Mouse (Mus musculus) thymus, adult 18-20 months (tissue): Measurements from ENCODE around the gene Cyp2w1.
"Not testable (repeated sequence)": the region's sequence is repeated elsewhere in the genome, so short reads cannot be mapped to it uniquely, and the experiment has no call there.

Experiments
- DNase-seq, 2 experiments: peaks; one replicate each; pipeline ENCODE4 v3.0.0; 2022; ENCODE audit warnings: mixed read lengths in 2 of 2

The Cyp2w1 gene

DNA sequence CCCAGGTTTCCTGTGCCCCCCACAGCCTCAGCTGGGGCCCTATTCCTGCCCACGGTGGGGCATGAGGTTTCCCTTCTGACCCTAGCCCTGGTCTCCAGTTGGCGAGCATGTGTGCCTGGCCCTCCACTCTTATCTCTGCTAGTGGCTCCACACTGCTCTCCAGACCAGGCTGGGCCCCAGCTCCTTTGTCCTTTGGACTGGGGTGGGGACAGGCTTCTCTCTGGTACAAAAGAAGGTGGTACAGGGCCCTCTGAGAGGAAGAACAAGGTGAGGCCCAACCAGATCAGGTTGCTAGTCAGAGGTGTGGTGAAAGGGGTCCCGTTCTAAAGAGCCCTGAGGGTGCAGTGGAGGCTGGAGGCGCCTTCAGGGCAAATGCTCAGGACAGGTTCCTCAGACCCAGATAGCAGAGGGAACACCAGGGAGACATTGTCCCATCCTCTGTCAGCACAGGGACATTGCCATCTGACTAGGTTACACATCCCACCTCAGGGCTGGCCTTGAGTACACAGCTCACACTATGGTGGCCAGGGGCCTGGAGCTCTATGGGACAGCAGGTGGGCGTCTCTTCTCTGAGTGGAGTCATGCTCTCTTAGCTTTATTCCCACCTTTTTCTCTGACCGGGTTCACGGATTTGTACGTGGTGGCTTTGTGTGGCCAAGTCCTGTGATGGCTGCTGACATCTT is 19.7 kb upstream of the Cyp2w1 start:
- DNase-seq = no peak

DNA sequence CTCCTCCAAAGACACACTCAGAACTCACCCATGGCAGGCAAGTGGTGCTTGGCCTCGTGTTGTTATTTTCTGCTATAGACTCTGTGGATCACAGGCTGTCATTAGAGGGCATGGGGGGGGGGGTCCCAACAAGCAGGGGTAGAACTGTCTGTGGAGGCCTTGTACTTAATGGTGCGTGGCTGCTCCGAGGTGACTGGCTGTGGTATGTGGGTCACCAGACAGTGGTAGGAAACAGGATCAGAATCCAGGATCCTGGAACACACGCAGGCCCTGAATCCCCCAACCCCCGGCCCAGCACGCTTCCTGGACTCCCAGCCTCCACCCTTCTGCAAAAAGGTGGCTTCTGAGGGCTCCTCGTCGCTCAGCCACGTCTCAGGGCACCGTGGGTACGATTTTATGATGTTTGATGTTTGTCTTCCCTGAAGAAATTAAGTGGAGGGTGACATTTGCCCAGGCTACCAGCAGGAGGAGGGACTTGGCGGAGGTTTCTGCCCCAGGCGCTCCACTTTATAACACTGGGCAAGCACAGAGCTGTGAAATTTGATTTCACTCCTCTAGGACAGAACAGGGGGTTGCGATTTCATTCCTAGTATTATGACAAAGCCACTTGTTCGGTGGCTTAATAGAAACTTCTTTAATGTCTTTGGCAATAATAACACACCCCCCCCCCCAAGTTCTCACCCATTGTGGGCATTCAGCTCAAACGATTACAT is 19.0 kb upstream of the Cyp2w1 start:
- DNase-seq = no peak

DNA sequence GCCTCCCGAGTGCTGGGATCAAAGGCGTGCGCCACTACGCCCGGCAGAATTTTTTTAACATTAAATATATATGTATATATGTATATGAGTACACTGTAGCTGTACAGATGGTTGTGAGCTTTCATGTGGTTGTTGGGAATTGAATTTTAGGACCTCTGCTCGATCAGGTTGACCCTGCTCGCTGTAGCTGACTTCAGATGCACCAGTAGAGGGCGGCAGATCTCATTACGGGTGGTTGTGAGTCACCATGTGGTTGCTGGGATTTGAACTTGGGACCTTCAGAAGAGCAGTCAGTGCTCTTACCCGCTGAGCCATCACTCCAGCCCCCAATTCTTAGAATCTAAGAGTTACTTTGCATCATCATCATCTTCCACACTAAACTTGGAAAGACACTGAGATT is 18.0 kb upstream of the Cyp2w1 start:
- not testable (repeated sequence) for DNase-seq

DNA sequence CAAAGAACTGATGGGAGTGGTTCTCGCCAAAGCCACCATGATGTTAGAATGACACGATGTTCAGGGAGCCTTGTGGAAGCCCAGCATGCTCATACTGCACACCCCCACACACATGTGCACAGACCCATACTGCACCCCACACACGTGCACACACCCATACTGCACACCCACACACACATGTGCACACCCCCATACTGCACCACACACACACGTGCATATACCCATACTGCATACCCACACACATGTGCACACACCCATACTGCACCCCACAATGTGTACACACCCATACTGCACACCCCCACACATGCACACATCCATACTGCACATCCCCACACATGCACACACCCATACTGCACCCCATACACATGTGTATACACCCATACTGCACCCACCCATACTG is 16.8 kb upstream of the Cyp2w1 start:
- no peak for DNase-seq

DNA sequence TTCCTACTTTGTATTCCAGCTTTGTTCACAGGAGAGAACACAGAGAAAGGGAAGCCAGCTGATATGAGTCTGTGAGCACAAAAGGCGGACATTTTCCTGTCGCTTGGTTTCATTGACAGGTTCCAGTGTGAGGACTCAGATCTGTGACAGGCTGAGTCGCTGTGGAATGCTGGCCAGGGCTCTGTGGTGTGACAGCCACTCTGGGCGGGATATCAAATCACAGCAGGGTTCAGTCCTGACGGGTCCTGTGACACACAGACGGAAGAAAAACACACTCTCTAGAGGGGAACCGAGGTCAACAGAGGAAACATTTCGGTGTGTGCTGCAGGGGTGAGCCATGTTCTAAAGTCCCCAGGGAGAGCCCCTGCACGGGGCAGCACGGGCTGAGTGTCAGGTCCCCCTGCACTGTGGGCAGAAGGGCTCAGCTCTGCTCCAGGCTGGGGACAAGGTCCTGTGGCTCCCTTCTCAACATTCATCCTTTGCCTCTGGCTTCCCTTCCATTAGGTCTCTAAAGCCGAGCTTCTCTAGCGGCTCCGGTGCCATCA is 14.5 kb upstream of the Cyp2w1 start:
- no peak for DNase-seq

DNA sequence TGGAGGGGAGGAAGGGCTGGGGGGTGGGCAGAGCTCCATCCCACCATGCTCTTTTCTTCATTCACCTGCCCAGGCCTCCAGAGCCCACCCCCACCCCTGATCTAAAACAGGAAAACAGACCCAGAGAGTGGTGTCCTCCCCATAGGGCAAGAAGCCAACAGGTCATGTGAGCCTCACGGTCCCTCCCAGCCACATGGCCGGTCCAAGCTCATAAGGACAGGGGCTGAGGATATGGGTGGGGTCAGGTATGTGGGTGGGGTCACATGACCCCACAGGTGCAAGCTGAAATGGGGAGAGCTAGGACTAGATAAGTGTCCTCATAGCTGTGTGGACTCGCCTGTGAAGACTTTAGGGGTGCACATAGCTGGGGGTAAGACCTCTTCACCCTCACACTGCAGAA is 14.0 kb upstream of the Cyp2w1 start:
- DNase-seq = no peak

DNA sequence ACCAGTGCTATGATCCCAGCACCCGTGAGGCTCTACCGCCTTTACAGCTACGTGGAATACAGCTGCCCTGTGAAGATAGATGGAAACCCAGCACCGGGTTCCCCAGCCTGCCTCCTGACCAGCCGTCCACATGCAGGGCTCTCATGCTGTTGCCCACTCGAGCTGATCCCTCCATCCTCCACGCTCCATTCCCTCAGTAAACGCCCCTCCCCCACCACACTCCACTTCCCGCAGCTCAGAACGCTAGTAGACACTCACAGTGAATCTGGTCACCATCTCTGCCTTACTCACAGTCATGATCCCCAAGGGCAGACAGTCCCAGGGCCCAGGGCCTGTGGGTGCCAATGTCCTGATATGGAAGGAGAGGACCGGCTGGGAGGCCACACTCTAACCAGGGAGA is 13.5 kb upstream of the Cyp2w1 start:
- DNase-seq = no peak

DNA sequence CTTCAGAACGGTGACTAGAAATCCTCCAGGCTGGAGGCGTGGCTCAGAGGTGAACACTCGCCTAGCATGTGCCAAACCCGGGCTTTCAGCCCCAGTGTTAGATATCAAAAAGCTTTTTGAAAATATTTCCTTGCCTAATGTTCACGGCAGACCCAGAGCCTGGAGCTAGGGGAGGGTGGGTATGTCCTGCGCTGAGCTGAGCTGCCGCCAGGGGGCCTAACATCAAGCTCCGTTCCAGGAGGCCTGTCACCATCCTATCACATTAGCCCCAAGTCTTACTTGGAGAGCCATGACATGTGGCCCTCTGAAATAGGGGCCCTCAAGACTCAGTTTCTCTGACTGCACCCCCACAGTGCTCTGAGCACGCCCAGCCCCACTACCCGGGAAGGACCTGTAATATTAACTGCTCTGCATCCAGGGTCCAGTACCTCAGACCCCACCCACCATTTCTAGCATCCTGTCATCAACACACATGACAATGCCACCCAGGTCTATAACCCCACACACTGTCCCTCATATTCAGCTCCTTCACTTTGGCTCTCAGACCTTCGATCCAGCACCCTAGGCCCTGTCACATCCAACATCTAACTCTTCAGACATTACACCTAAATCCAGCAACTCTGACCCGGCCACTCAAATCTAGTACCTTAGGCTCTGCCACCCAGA is 8.3 kb upstream of the Cyp2w1 start:
- DNase-seq = peak; percentile 46 to 52

DNA sequence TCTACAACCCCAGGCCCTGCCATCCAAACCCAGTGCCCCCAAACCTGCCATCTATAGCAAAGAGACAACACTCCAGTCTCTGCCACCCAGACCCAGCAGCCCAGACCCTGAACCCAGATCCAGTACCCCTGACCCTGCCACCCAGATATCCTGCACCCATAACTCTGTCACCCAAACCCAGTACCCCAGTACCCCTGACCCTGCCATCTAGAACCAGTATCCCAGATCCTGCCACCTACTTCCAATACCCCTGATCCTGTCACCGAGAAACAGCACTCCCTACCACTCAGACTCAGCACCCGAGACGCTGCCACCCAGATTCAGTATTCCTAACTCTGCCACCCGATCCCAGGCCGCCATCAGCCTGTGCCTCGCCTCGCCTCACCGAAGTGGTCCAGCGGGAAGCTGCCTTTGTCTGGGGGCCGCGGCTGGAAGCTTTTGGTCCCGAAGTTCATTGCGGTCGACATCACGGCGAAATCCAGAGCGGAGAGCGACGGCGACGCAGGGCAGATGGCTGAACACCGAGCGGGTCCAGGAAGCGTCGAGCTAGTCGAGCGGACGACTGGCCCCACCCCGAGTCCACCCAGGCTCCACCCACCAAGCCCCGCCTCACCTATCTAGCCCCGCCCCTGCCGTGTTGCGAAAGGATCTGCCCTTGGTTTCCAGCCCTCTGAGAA is 7.6 kb upstream of the Cyp2w1 start:
- DNase-seq = peak; percentile 84

DNA sequence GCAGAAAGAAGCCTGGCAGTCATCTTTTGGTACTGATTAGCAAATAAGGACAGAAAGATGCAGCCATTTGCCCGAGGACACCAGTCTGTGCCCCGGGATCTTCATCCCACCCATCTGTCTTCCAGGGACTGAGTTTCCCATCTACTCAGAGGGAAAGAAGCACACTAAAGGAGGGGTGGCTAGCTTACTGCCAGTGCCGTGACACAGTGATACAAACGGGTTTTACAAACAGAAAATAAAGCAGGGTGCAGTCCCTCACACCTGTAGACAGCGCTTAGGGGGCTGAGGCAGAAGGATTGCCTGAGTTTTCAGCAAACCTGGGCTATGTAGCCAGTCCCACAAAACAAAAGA is 7.1 kb upstream of the Cyp2w1 start:
- no peak for DNase-seq

DNA sequence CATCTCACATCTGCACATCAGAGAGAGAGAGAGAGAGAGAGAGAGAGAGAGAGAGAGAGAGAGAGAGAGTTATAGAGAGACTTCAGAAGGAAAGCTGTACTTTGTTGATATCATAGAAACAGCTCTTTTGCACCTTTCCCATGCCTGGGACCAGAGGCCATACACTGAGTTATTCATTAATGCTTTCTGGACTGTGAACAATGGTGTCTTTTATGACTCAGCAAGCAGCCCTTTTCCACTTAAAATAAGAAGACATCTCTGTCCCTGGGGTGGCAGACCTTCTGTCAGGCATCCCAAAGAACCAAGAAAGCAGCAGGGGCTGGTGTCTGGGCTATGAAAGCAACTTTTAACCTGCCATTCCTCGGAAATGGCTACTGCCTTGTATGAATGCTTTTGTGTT is 5.2 kb upstream of the Cyp2w1 start:
- no peak for DNase-seq

DNA sequence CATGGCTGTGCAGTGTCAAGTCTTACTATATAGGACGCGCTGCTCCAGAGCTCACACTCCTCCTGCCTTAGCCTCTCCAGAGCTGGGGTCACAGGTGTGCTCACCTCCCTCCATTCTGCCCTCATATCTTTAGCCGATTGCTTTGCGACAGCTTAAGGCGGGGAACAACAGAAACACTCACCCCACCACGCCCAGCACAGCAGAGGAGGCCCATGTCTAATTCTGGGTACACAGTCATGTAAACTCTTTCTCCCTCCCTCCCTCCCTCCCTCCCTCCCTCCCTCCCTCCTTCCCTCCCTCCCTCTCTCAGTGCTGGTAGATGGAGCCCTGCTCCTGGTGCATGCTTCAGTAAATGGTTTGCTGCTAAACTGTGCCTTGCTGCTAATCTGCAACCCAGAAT is 2.7 kb upstream of the Cyp2w1 start:
- DNase-seq = no peak

DNA sequence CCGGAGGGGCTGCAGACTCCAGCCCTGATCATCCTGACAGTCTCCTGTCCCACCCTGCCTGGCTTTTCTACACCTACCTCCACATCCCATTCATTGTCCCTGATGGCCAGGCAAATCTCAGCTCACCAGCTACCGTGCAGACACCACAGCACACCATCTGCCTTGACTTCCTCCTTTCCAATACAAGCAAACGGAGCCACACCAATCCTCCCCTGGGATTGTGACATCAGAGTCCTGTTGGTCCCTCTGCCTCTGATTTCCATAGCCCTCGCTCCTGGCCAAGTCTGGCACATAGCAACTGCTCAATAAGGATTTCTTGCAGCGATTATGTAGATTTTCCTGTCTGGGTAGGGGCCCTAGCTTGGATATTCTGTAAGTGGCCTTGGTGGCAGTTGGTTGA is 1.3 kb upstream of the Cyp2w1 start, which contains the start of gene Cox19:
Gene Cox19 (minus strand): TSS at position 285 of the 400 bp plus-strand sequence.
- no peak for DNase-seq

DNA sequence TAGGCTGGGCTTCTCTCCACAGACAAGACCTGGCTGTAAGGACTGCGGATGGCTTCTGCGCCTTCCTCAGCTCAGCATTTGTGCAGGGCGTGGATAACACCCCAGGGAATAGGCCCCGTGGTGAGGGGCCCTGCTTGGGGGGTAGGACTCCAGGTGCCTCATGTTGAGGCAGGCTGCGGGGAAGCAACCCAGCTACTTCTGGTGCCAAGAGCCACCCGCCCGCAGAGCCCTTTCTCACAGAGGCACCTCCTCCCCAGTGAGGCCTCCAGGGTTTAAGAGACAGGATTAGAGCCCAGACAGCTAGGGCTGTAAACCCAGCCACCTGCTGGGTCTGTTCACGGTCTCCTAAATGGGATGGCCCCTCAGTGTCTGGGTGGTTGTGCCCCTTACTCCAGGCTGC is 789 bp upstream of the Cyp2w1 start:
- no peak for DNase-seq

DNA sequence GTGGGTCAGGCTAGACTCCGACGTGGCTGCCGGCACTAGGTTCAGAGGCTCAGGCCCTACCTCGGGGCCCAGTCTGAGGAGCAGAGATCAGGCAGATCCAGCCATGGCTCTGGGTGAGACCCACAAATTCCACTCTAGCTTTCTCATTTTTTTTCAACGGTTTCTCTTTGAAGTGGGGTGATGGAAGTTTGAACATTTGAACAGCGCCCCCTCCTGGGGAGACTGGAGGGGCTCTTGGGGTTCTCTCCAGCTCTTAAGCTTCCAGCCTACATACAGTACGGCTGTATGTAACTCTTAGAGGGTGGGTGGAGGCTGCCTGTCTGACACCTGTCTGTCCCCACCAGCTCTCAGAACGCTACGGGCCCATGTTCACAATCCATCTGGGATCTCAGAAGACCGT is 1.1 kb downstream of the Cyp2w1 start:
- DNase-seq = no peak

DNA sequence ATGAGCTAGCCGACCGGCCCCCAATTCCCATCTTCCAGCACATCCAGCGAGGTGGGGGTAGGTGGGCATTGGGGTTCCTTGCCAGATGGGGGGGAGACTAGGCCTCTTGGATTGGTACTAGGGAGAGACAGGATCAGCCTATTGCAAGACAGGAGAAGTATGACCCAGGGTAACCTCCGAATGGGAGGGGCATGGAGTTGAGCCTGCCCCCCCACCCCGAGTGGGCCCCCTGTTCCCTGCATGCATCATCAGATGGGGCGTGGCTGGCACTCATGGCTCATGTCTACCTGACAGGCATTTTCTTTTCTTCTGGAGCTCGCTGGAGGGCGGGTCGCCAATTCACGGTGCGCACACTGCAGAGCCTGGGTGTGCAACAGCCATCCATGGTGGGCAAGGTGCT is 1.5 kb downstream of the Cyp2w1 start:
- DNase-seq = no peak

DNA sequence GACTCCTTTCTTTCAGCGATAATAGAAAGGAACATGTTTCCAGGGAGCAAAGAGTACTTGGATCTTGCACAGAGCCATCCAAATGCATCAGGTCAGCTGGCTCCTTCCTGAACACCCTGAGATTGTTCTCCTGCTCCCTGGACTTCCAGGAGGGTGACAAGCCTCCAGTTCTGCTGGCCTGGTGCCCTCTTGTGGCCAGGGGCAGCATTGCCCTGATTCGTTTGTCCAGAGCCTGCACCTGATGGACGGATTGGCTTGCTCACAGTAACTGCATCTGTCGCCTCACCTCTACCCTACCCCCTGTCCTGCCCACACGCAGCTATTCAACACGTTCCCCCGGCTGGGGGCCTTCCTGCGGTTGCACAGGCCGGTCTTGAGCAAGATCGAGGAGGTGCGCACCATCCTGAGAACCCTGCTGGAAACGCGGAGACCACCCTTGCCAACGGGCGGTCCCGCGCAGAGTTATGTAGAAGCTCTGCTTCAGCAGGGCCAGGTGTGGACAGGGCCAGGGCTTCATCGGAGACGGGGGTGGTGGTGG is 2.9 kb downstream of the Cyp2w1 start:
- DNase-seq = peak; percentile 26 to 28

DNA sequence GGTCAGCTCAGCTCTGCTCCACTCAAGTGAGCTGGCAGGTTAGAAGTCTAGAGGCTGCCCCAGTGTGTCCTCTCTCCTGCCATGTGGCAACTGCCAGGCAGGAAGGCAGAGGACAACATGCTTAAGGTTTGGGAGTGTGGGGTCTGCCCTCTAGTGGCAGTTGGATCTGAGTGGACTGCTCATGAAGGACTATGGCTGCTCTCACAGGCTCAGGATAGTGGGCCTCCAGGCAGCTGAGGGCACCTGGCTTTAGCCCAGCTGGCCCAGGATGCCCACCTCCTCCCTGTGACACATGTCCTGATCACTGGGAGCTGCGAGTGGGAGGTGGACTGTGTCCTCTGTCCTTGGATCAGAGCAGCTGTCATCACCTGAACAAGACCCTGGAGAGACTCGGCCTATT is 6.2 kb downstream of the Cyp2w1 start:
- no peak for DNase-seq

DNA sequence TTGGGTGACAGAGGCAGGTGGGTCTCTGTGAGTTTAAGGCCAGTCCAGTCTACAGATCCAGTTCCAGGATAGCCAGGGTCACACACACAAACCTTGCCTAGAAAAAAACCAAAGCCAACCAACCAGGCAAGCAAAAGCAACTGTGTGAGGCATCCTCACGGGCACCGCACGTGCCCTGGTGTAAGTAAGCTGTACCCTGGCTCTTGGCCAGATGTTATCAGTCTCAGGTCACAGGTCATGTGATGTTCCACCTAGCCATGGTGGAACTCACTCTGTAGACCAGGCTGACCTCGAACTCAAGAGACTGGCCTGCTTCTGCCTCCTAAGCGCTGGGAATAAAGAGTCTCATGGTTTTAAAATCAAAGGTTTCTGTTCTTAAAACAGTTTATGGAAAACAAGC is 6.8 kb downstream of the Cyp2w1 start:
- no peak for DNase-seq

DNA sequence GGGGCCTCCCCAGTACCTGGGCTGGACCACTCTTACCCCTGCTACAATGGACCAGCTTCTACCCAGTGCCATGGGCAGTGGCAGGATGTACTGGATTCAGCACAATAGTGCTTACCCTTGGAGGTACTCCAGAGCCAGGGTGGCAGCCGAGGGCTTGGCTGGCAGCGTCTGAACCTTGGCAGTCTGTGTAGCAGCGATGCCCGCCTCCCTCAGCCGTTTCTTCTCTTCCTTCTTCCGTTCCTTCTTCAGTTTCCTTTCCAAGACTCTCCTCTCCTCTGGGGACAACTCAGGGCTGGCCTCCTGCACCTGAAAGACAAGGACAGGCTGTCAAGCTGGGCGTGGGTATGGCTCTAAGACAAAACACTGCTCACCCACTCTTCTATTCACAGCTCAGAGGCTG is 11.4 kb downstream of the Cyp2w1 start:
- no peak for DNase-seq

DNA sequence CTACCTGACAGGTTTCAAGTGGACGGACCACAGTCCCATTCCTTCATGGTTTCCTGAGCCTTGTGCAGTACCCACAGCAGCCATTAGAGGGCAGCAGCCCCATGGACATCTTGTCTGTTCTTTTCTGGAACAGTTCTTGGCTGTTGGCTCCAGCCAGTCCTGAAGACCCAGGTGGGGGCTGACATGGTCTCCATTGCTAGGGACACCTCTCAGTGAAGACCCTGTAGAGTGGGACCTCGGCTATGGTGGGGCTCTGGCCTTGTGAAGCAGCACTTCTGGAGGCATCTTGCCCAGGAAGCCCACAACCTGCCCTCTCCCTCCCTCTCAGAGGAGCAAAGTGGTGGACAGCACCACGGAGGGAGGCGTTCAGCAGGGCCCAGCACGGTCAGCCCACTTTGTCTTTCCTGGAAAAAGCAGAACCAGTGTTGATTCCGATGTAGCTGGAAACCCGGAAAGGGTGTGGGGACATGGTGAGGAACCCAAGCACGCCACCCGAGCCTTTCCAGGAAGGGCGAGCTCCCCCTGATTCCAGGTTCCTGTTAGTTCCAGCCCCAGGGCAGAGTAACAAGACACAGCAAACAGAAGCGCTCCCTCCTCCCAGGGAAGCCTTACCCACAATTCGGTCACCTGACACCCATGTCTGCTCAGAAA is 12.0 kb downstream of the Cyp2w1 start:
- DNase-seq = peak; percentile 63 to 75

DNA sequence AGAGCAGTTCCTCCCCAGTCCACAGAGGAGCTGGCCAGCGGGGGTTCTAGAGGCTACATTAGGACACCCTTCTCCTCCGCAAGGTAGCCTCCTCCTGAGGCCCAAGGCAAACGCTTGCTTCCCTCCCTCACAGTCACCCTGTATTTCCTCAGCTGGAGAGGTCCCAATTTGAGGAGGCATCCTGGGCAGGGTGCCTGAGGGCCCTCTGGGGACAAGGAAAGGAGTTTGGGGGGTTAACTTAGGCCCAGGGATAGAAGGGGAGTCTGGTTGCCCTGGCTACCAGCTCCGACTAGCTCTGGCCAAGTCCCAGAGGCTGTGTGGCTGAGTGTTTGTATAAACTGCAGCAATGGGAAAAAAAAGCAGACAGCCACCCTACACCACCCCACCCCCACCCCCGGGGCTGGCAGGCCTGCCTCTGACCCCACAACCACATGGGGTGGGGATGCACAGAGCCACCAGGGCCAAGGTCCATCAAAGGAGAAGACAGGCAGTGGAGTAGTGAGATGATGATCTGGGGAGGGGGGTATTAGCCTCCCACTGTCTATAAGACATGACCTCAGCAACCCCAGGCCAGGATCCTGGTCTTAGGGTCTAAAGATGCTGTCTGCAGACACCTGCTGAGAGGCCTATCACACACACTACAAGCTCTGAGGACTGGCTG is 12.6 kb downstream of the Cyp2w1 start:
- DNase-seq = no peak
